Mouse (Mus musculus): Measurements from ENCODE around the gene Tmem242.
A peak's percentile ranks its signal among the peaks of the same experiment; 100 is the strongest.

GRCm38 (mm10) chr17:5440159-5440971 is at the start of gene Tmem242:
- TF ChIP-seq CTCF (conservative IDR thresholded peaks at IDR 0.05 in 1 of 2, IDR thresholded peaks at IDR 0.05 in 1 of 2; ENCODE audit: low read depth in 2 of 2, low read length in 2 of 2) = peak in 1 of 2 experiments; percentile 81; a peak in 2 of 4 replicates
- TF ChIP-seq POLR2A (IDR thresholded peaks at IDR 0.05; ENCODE audit: low read depth, low read length) = peak; percentile 94
- no peak for TF ChIP-seq PAX5 (IDR thresholded peaks at IDR 0.05; ENCODE audit: low read length)
- TF ChIP-seq EP300 (IDR thresholded peaks at IDR 0.05; ENCODE audit: low read length) = 0 out of 2 replicates have a peak, but pooled peaks have one; percentile 21
- TF ChIP-seq MAZ (IDR thresholded peaks at IDR 0.05; ENCODE audit: low read depth, low read length) = 0 out of 2 replicates have a peak, but pooled peaks have one; percentile 46
- peak; percentile 75 for TF ChIP-seq ZC3H11A (IDR thresholded peaks at IDR 0.05; ENCODE audit: low read depth, low read length)
- no peak; the same call in 1 of the 2 replicates for TF ChIP-seq GABPA (IDR thresholded peaks at IDR 0.05; ENCODE audit: insufficient replicate concordance, low read depth, low read length)
- TF ChIP-seq CHD2 (IDR thresholded peaks at IDR 0.05; ENCODE audit: low read length) = peak; percentile 48; the same call in 1 of the 2 replicates
- peak; percentile 89 for TF ChIP-seq NELFE (IDR thresholded peaks at IDR 0.05; ENCODE audit: low read depth, low read length)
- peak; percentile 66 for TF ChIP-seq MAX (IDR thresholded peaks at IDR 0.05; ENCODE audit: low read length)
- no peak for TF ChIP-seq USF1 (IDR thresholded peaks at IDR 0.05; ENCODE audit: low read depth, low read length)
